Mouse (Mus musculus) ES-E14 (cell line): ENCODE measurements around the gene Ttc17.

Experiments
- HCFC1 ChIP-seq: IDR thresholded peaks from 2 replicates; pipeline ENCODE4 v1.6.1; 2012; ENCODE audit warnings: low read length, inconsistent platforms, borderline replicate concordance; ENCODE audit not compliant: insufficient read depth
- MAFK ChIP-seq: IDR thresholded peaks from 2 replicates; pipeline ENCODE4 v1.6.1; 2014; ENCODE audit warnings: mild to moderate bottlenecking, low read depth, low read length, inconsistent platforms; ENCODE audit not compliant: insufficient read depth

- TF ChIP-seq MAFK, result no peak
- no peak for TF ChIP-seq HCFC1
These were observed 133.1 kb downstream of the Ttc17 start for GRCm38 (mm10) chr2:94273154-94274021.
